Mouse (Mus musculus): ENCODE results near the gene Bmp6.

GRCm38 (mm10) chr13:38349046-38349445 is 4.1 kb downstream of the Bmp6 start:
- TF ChIP-seq POLR2A (IDR thresholded peaks at IDR 0.05; ENCODE audit: low read depth, low read length): no peak
- no peak for TF ChIP-seq CTCF (IDR thresholded peaks at IDR 0.05; ENCODE audit: extremely low read depth, insufficient read depth, insufficient read length, insufficient replicate concordance)
